Mouse (Mus musculus): ENCODE measurements around the gene Mybbp1a. TPM values are rescaled to one million over a fixed set of nuclear protein-coding genes. Genes with fewer than 3 reads are reported as not detected.

Mybbp1a gene
- polyA plus RNA-seq, 1 experiment from 2014 or later, result 145 TPM

- no peaks in the 10 kb centered on the region for H3K9me3 ChIP-seq (ENCODE audit: control insufficient read depth, low read length)
- no peak overlapping the region for H3K27ac ChIP-seq (ENCODE audit: low read depth, low read length)
- no peak for ATAC-seq (ENCODE audit: insufficient read depth, low FRiP score, low TSS enrichment)
- no peak overlapping the region for H3K4me3 ChIP-seq (ENCODE audit: low read depth, low read length)
- H3K9ac ChIP-seq (ENCODE audit: low read length), result no peak overlapping the region
- H3K4me1 ChIP-seq (ENCODE audit: control insufficient read depth, insufficient read depth, low read length), result peaks cover under 1% of the 10 kb centered on the region
- no peak for DNase-seq (ENCODE audit: low spot score)
- 89% methylated on average over 8 of the region's 8 CpGs for WGBS
- peaks cover 61% of the 10 kb centered on the region for H3K36me3 ChIP-seq (ENCODE audit: control insufficient read depth, insufficient read depth, low read length)
- H3K27me3 ChIP-seq (ENCODE audit: control insufficient read depth, insufficient read depth, low read length), result no peaks in the 10 kb centered on the region
- no peak overlapping the region for H3K4me2 ChIP-seq (ENCODE audit: low read depth)
These were observed 6.3 kb downstream of the Mybbp1a start for GRCm38 (mm10) chr11:72447475-72447874.

- H3K27ac ChIP-seq (ENCODE audit: low read depth, low read length), result no peak overlapping the region
- H3K27me3 ChIP-seq (ENCODE audit: control insufficient read depth, insufficient read depth, low read length), result no peaks in the 10 kb centered on the region
- no peak for DNase-seq (ENCODE audit: low spot score)
- no peaks in the 10 kb centered on the region for H3K9me3 ChIP-seq (ENCODE audit: control insufficient read depth, low read length)
- H3K4me1 ChIP-seq (ENCODE audit: control insufficient read depth, insufficient read depth, low read length), result peaks cover 3% of the 10 kb centered on the region; the same call in 1 of the 2 replicates
- no peak for ATAC-seq (ENCODE audit: insufficient read depth, low FRiP score, low TSS enrichment)
- H3K36me3 ChIP-seq (ENCODE audit: control insufficient read depth, insufficient read depth, low read length), result peaks cover 27% of the 10 kb centered on the region
- no peak overlapping the region for H3K9ac ChIP-seq (ENCODE audit: low read length)
- H3K4me2 ChIP-seq (ENCODE audit: low read depth), result no peak overlapping the region
- WGBS, result 92% methylated on average over 3 of the region's 3 CpGs
- H3K4me3 ChIP-seq (ENCODE audit: low read depth, low read length), result no peak overlapping the region
These were observed 11.0 kb downstream of the Mybbp1a start for GRCm38 (mm10) chr11:72452140-72452665.

GRCm38 (mm10) chr11:72453105-72453953 is 12.2 kb downstream of the Mybbp1a start:
- Histone ChIP-seq H3K27me3 (ENCODE audit: control insufficient read depth, insufficient read depth, low read length) (no peaks in the 10 kb centered on the region), H3K9me3 (ENCODE audit: control insufficient read depth, low read length) (no peaks in the 10 kb centered on the region), H3K27ac (ENCODE audit: low read depth, low read length) (no peak overlapping the region), H3K4me3 (ENCODE audit: low read depth, low read length) (no peak overlapping the region), H3K9ac (ENCODE audit: low read length) (no peak overlapping the region), H3K36me3 (ENCODE audit: control insufficient read depth, insufficient read depth, low read length) (peaks cover 21% of the 10 kb centered on the region), H3K4me1 (ENCODE audit: control insufficient read depth, insufficient read depth, low read length) (peaks cover 3% of the 10 kb centered on the region; the same call in 1 of the 2 replicates), H3K4me2 (ENCODE audit: low read depth) (no peak overlapping the region)
- 61% methylated on average over 15 of the region's 15 CpGs for WGBS
- no peak for DNase-seq (ENCODE audit: low spot score)
- no peak for ATAC-seq (ENCODE audit: insufficient read depth, low FRiP score, low TSS enrichment)

GRCm38 (mm10) chr11:72455694-72456093 is 14.5 kb downstream of the Mybbp1a start:
- H3K9me3 ChIP-seq (ENCODE audit: control insufficient read depth, low read length), result no peaks in the 10 kb centered on the region
- no peak overlapping the region for H3K4me3 ChIP-seq (ENCODE audit: low read depth, low read length)
- peaks cover 7% of the 10 kb centered on the region; the same call in 1 of the 2 replicates for H3K36me3 ChIP-seq (ENCODE audit: control insufficient read depth, insufficient read depth, low read length)
- ATAC-seq (ENCODE audit: insufficient read depth, low FRiP score, low TSS enrichment) (no peak; the same call in 1 of the 2 replicates), DNase-seq (ENCODE audit: low spot score) (peak; percentile 38)
- H3K4me2 ChIP-seq (ENCODE audit: low read depth), result no peak overlapping the region
- peak overlapping the region; percentile 48 for H3K9ac ChIP-seq (ENCODE audit: low read length)
- peaks cover 3% of the 10 kb centered on the region; the same call in 1 of the 2 replicates for H3K4me1 ChIP-seq (ENCODE audit: control insufficient read depth, insufficient read depth, low read length)
- no peaks in the 10 kb centered on the region for H3K27me3 ChIP-seq (ENCODE audit: control insufficient read depth, insufficient read depth, low read length)
- peak overlapping the region; percentile 58; the same call in 1 of the 2 replicates for H3K27ac ChIP-seq (ENCODE audit: low read depth, low read length)
- 36% methylated on average over 5 of the region's 5 CpGs for WGBS

DNA sequence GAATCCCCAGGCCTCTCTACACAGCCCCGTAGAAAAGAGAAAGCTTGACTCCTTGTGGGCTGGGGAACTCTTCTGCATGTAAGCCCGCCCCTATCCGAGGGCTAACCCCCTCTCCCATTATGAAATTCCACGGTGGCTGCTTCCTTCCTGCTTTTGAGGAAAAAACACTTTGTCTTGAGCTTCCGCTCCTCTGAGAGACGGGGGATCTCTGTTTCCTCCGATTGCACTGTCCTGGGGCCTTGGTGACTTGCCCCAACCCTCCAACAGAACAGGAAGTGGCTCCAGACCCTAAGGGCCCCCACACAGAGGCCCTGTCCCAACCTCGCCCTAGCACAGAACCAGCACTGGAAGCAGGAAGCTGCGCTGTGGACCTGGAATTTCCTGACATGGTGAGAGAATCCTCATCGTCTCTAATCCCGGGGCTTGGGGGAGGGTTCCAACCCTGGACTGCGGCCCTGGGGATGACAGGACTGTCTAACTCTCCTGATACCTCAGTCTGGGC is 16.9 kb downstream of the Mybbp1a start:
- Histone ChIP-seq H3K27me3 (ENCODE audit: control insufficient read depth, insufficient read depth, low read length) (no peaks in the 10 kb centered on the region), H3K4me2 (ENCODE audit: low read depth) (no peak overlapping the region), H3K36me3 (ENCODE audit: control insufficient read depth, insufficient read depth, low read length) (no peaks in the 10 kb centered on the region), H3K27ac (ENCODE audit: low read depth, low read length) (no peak overlapping the region), H3K9ac (ENCODE audit: low read length) (no peak overlapping the region), H3K4me1 (ENCODE audit: control insufficient read depth, insufficient read depth, low read length) (peaks cover 3% of the 10 kb centered on the region; the same call in 1 of the 2 replicates), H3K4me3 (ENCODE audit: low read depth, low read length) (no peak overlapping the region), H3K9me3 (ENCODE audit: control insufficient read depth, low read length) (no peaks in the 10 kb centered on the region)
- ATAC-seq (ENCODE audit: insufficient read depth, low FRiP score, low TSS enrichment) (no peak), DNase-seq (ENCODE audit: low spot score) (no peak)
- WGBS, result 74% methylated on average over 12 of the region's 12 CpGs

DNA sequence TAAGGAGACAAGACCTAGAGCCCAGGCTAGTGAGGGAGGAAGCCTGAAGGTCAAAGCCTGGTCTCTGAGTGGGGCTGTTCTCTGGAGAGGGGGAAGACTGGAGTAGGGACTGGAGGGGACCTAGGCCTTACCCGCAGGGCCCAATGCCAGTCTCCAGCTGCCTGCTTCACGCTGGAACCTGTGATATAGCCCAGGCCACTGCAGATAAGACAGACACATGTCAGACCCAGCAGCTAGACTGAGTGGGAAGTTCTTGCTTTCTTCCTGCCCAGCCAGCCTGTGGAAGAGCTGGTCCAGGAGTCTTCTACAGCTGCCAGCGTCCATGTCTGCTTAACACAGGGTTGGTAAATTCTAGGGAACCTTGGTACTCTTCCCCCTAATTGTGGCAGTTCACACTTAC is 17.3 kb downstream of the Mybbp1a start:
- 80% methylated on average over 3 of the region's 3 CpGs for WGBS
- no peak overlapping the region for H3K9ac ChIP-seq (ENCODE audit: low read length)
- no peaks in the 10 kb centered on the region for H3K9me3 ChIP-seq (ENCODE audit: control insufficient read depth, low read length)
- H3K4me1 ChIP-seq (ENCODE audit: control insufficient read depth, insufficient read depth, low read length), result peaks cover 3% of the 10 kb centered on the region; the same call in 1 of the 2 replicates
- H3K4me2 ChIP-seq (ENCODE audit: low read depth), result no peak overlapping the region
- H3K27ac ChIP-seq (ENCODE audit: low read depth, low read length), result no peak overlapping the region
- H3K4me3 ChIP-seq (ENCODE audit: low read depth, low read length), result no peak overlapping the region
- ATAC-seq (ENCODE audit: insufficient read depth, low FRiP score, low TSS enrichment) (no peak), DNase-seq (ENCODE audit: low spot score) (no peak)
- H3K27me3 ChIP-seq (ENCODE audit: control insufficient read depth, insufficient read depth, low read length), result no peaks in the 10 kb centered on the region
- no peaks in the 10 kb centered on the region for H3K36me3 ChIP-seq (ENCODE audit: control insufficient read depth, insufficient read depth, low read length)

DNA sequence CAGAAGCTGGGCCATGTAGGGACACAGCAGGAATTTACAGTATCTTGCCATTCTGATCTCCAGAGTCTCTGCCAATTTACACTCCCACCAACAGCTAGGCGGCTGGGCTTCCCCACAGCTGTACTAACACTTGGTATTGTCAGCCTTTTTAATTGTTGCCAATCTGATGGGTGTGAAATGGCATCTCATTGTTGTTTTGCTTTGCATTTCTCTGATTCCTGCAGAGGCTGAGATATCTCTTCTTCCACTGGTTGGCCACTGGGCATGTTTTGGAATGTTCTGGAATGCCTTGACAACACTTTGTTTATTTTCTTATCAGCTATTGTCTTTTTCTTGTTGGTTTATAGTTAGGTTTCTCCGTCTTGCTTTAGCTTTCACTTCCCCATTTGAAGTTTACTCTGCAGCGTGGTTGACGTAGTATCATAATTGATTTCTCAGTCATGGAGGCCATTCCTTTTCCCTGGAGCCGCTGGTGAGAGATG is 20.4 kb downstream of the Mybbp1a start:
- Histone ChIP-seq H3K4me1 (ENCODE audit: control insufficient read depth, insufficient read depth, low read length) (peaks cover 5% of the 10 kb centered on the region), H3K9ac (ENCODE audit: low read length) (no peak overlapping the region), H3K27ac (ENCODE audit: low read depth, low read length) (no peak overlapping the region), H3K36me3 (ENCODE audit: control insufficient read depth, insufficient read depth, low read length) (no peaks in the 10 kb centered on the region), H3K27me3 (ENCODE audit: control insufficient read depth, insufficient read depth, low read length) (no peaks in the 10 kb centered on the region), H3K4me3 (ENCODE audit: low read depth, low read length) (no peak overlapping the region), H3K9me3 (ENCODE audit: control insufficient read depth, low read length) (no peaks in the 10 kb centered on the region), H3K4me2 (ENCODE audit: low read depth) (no peak overlapping the region)
- WGBS, result 54% methylated on average over 5 of the region's 5 CpGs
- ATAC-seq (ENCODE audit: insufficient read depth, low FRiP score, low TSS enrichment) (no peak), DNase-seq (ENCODE audit: low spot score) (no peak)

DNA sequence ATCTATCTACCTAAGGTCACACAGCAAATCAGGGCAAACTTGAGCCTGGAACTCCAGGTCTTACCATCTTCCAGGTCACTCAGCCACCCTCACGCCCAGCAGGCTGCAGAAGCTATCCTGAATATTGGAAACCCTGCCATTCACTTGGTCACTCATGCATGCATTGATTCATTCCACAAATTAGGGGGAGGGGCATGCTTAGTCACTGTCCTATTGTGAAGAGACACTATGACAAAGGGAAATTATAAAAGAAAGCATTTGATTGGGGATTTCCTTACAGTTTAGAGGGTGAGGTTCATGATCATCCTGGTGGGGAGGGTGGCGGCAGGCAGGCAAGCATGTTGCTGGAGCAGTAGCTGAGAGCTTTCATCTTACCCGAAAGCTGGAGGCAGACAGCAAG is 23.7 kb downstream of the Mybbp1a start:
- whole genome bisulfite sequencing, result 70% methylated on average over 3 of the region's 3 CpGs
- no peaks in the 10 kb centered on the region for H3K9me3 ChIP-seq (ENCODE audit: control insufficient read depth, low read length)
- ATAC-seq (ENCODE audit: insufficient read depth, low FRiP score, low TSS enrichment), result no peak
- no peak overlapping the region for H3K4me3 ChIP-seq (ENCODE audit: low read depth, low read length)
- H3K36me3 ChIP-seq (ENCODE audit: control insufficient read depth, insufficient read depth, low read length), result no peaks in the 10 kb centered on the region
- peaks cover 10% of the 10 kb centered on the region for H3K4me1 ChIP-seq (ENCODE audit: control insufficient read depth, insufficient read depth, low read length)
- H3K27me3 ChIP-seq (ENCODE audit: control insufficient read depth, insufficient read depth, low read length), result no peaks in the 10 kb centered on the region
- no peak overlapping the region for H3K27ac ChIP-seq (ENCODE audit: low read depth, low read length)
- no peak overlapping the region for H3K9ac ChIP-seq (ENCODE audit: low read length)
- DNase-seq (ENCODE audit: low spot score), result no peak
- no peak overlapping the region for H3K4me2 ChIP-seq (ENCODE audit: low read depth)
